Mouse (Mus musculus) embryonic stem cell, embryonic (primary cell): Measurements from ENCODE around the gene Defb19.

Experiments
- CTCF ChIA-PET, 4 experiments: fragments of 300-600 bp in 2 of 4; fragments of 350-600 bp in 2 of 4; sonication (Branson Sonifier 250); formaldehyde crosslinking; loops; one replicate each; lab custom pipeline; 2022; ENCODE audit warnings: inconsistent platforms in 2 of 4; lab: Charles Lee
- POLR2A ChIA-PET, 4 experiments: fragments of 300-600 bp in 2 of 4; fragments of 350-600 bp in 2 of 4; sonication (Branson Sonifier 250); formaldehyde crosslinking; loops; one replicate each; lab custom pipeline; 2022; ENCODE audit warnings: antibody characterized with exemption in 4 of 4, inconsistent platforms in 1 of 4; lab: Charles Lee

Gene Defb19

GRCm38 (mm10) chr2:152580107-152580506, at the start of gene Defb19:
Gene Defb19, minus strand, starts transcription at chr2:152580312.
- ChIA-PET POLR2A (no interaction called here), CTCF (interaction anchor here in 1 of 4 experiments (0.6 kb wide), 1 partner anchor 26 kb away, joined by 4 read pairs; no protein-coding TSS in a partner anchor)

GRCm38 (mm10) chr2:152629904-152630303, 49.8 kb upstream of the Defb19 start:
- POLR2A ChIA-PET, result interaction anchor here in 3 of 4 experiments (0.5 to 0.9 kb wide), 3 partner anchors 57 to 286 kb away, joined by 3 to 7 read pairs (median 3); partner anchors contain the start of genes Mcts2 (in 1 of the 3) and Trib3 (in 1 of the 3)
- CTCF ChIA-PET, result interaction anchor here (0.5 to 2.4 kb wide), 5 partner anchors 12 to 148 kb away, joined by 3 to 6 read pairs (median 5); partner anchors contain the start of gene H13 (in 2 of the 4)

GRCm38 (mm10) chr2:152629239-152629638, 49.1 kb upstream of the Defb19 start:
- CTCF ChIA-PET, result interaction anchor here in 1 of 4 experiments (2.4 kb wide), 1 partner anchor 13 kb away, joined by 6 read pairs; no protein-coding TSS in a partner anchor

GRCm38 (mm10) chr2:152628066-152628465, 48.0 kb upstream of the Defb19 start:
- POLR2A ChIA-PET, result interaction anchor here in 1 of 4 experiments (1.2 kb wide), 1 partner anchor 10 kb away, joined by 3 read pairs; no protein-coding TSS in a partner anchor
- CTCF ChIA-PET, result no interaction called here

More at GRCm38 (mm10) chr2:152629239-152629638, 49.1 kb upstream of the Defb19 start:
- POLR2A ChIA-PET, result interaction anchor here in 2 of 4 experiments (0.6 to 1.1 kb wide), 3 partner anchors 54 to 303 kb away, joined by 3 to 7 read pairs (median 3); no protein-coding TSS in a partner anchor

GRCm38 (mm10) chr2:152626774-152627591, 46.9 kb upstream of the Defb19 start, which contains the start of gene Rem1:
Gene Rem1, plus strand, starts transcription at chr2:152626951.
- POLR2A ChIA-PET, result interaction anchor here in 1 of 4 experiments (0.8 kb wide), 1 partner anchor 59 kb away, joined by 12 read pairs; no protein-coding TSS in a partner anchor
- CTCF ChIA-PET, result interaction anchor here in 1 of 4 experiments (1.9 kb wide), 1 partner anchor 12 kb away, joined by 12 read pairs; no protein-coding TSS in a partner anchor

- CTCF ChIA-PET, result interaction anchor here in 2 of 4 experiments (0.6 to 1.9 kb wide), 5 partner anchors 8 to 109 kb away, joined by 3 to 12 read pairs (median 3); partner anchors contain the start of gene Defb36 (in 1 of the 2)
- POLR2A ChIA-PET, result interaction anchor here in 2 of 4 experiments (0.6 to 1.2 kb wide), 4 partner anchors 14 to 101 kb away, joined by 3 to 4 read pairs (median 3); partner anchors contain the start of gene Mcts2 (in 2 of the 2)
These were observed 45.1 kb upstream of the Defb19 start for GRCm38 (mm10) chr2:152625256-152625655.

GRCm38 (mm10) chr2:152624566-152624965, 44.5 kb upstream of the Defb19 start:
- ChIA-PET CTCF (no interaction called here), POLR2A (no interaction called here)

- ChIA-PET CTCF (interaction anchor here in 3 of 4 experiments (0.6 to 0.7 kb wide), 4 partner anchors 34 to 317 kb away, joined by 3 read pairs; no protein-coding TSS in a partner anchor), POLR2A (interaction anchor here in 3 of 4 experiments (0.6 to 1.1 kb wide), 3 partner anchors 63 to 143 kb away, joined by 3 read pairs; partner anchors contain the start of gene Mcts2 (in 1 of the 3))
These were observed 42.8 kb upstream of the Defb19 start, which contains the start of gene Defb25 for GRCm38 (mm10) chr2:152622953-152623352. Gene Defb25, minus strand, starts transcription at chr2:152623053.

- POLR2A ChIA-PET, result interaction anchor here in 2 of 4 experiments (0.6 to 1.5 kb wide), 2 partner anchors 47 to 143 kb away, joined by 3 read pairs; partner anchors contain the start of gene H13 (in 1 of the 2)
These were observed 42.0 kb upstream of the Defb19 start for GRCm38 (mm10) chr2:152622151-152622550.

GRCm38 (mm10) chr2:152620367-152621134, 40.4 kb upstream of the Defb19 start:
- CTCF ChIA-PET, result interaction anchor here in 1 of 4 experiments (0.9 to 1.2 kb wide), 2 partner anchors 16 to 48 kb away, joined by 3 to 5 read pairs; partner anchors contain the start of genes Defb36 and H13
- POLR2A ChIA-PET, result interaction anchor here in 3 of 4 experiments (0.6 to 1.5 kb wide), 4 partner anchors 48 to 241 kb away, joined by 3 read pairs; partner anchors contain the start of gene H13 (in 1 of the 3)

More at GRCm38 (mm10) chr2:152622151-152622550, 42.0 kb upstream of the Defb19 start:
- CTCF ChIA-PET, result interaction anchor here in 2 of 4 experiments (0.7 kb wide), 2 partner anchors 208 to 523 kb away, joined by 3 read pairs; no protein-coding TSS in a partner anchor

- POLR2A ChIA-PET, result interaction anchor here (0.6 to 0.8 kb wide), 5 partner anchors 26 to 553 kb away, joined by 3 to 4 read pairs (median 3); partner anchors contain the start of gene H13 (in 1 of the 4)
- CTCF ChIA-PET, result interaction anchor here (0.6 to 3.0 kb wide), 37 partner anchors 8 to 827 kb away, joined by 3 to 12 read pairs (median 4); partner anchors contain the start of genes Defb36 (in 2 of the 4), H13 (in 2 of the 4) and Trib3 (in 1 of the 4)
These were observed 37.3 kb upstream of the Defb19 start for GRCm38 (mm10) chr2:152617374-152617773.

- POLR2A ChIA-PET, result interaction anchor here in 1 of 4 experiments (0.9 to 2.3 kb wide), 2 partner anchors 15 to 73 kb away, joined by 3 to 6 read pairs; no protein-coding TSS in a partner anchor
- CTCF ChIA-PET, result interaction anchor here (0.7 to 3.0 kb wide), 15 partner anchors 9 to 1012 kb away, joined by 3 to 17 read pairs (median 4); partner anchors contain the start of genes Defb36 (in 3 of the 4), H13 (in 1 of the 4) and Rem1 (in 1 of the 4)
These were observed 36.4 kb upstream of the Defb19 start for GRCm38 (mm10) chr2:152616470-152616869.

GRCm38 (mm10) chr2:152615563-152615962, 35.5 kb upstream of the Defb19 start:
- ChIA-PET POLR2A (interaction anchor here in 2 of 4 experiments (0.9 to 2.3 kb wide), 4 partner anchors 16 to 74 kb away, joined by 3 to 6 read pairs (median 3); partner anchors contain the start of gene H13 (in 2 of the 2)), CTCF (interaction anchor here (0.6 to 3.0 kb wide), 60 partner anchors 9 to 527 kb away, joined by 3 to 17 read pairs (median 4); partner anchors contain the start of genes Defb36 (in 4 of the 4), H13 (in 4 of the 4), Bcl2l1 (in 1 of the 4) and Rem1 (in 1 of the 4))

GRCm38 (mm10) chr2:152612193-152612592, 32.1 kb upstream of the Defb19 start:
- ChIA-PET CTCF (interaction anchor here (0.6 to 1.3 kb wide), 9 partner anchors 8 to 531 kb away, joined by 3 to 7 read pairs (median 4); partner anchors contain the start of genes Defb21 (in 1 of the 4) and Defb36 (in 1 of the 4)), POLR2A (interaction anchor here in 3 of 4 experiments (0.5 to 1.2 kb wide), 11 partner anchors 14 to 936 kb away, joined by 3 to 5 read pairs (median 3); partner anchors contain the start of gene H13 (in 1 of the 3))

GRCm38 (mm10) chr2:152608719-152609118, 28.6 kb upstream of the Defb19 start:
- ChIA-PET CTCF (interaction anchor here in 2 of 4 experiments (0.6 to 0.7 kb wide), 2 partner anchors 54 to 520 kb away, joined by 3 read pairs; no protein-coding TSS in a partner anchor), POLR2A (interaction anchor here in 1 of 4 experiments (0.7 kb wide), 1 partner anchor 37 kb away, joined by 5 read pairs; no protein-coding TSS in a partner anchor)

- ChIA-PET CTCF (interaction anchor here in 2 of 4 experiments (0.7 to 1.8 kb wide), 3 partner anchors 8 to 48 kb away, joined by 3 to 5 read pairs (median 4); no protein-coding TSS in a partner anchor), POLR2A (interaction anchor here in 2 of 4 experiments (0.6 to 1.0 kb wide), 2 partner anchors 122 to 161 kb away, joined by 4 to 13 read pairs; no protein-coding TSS in a partner anchor)
These were observed 27.6 kb upstream of the Defb19 start for GRCm38 (mm10) chr2:152607746-152608145.
